Mouse (Mus musculus) left cerebral cortex, adult 8-10 months (tissue): Measurements from ENCODE around the gene Gm4353. TPM values are rescaled to one million over a fixed set of nuclear protein-coding genes. Genes with fewer than 3 reads are reported as not detected.

ENCODE experiments used
- DNase-seq, 2 experiments: peaks; one replicate each; pipeline ENCODE4 v3.0.0; 2022; ENCODE audit warnings: low spot score in 2 of 2
- total RNA-seq, 4 experiments: library from RNA; stranded (reverse); gene quantifications; 2 replicates each; pipeline ENCODE4 v1.2.4; 2022

Gm4353 gene
- total RNA-seq, 4 experiments from 2014 or later = 2.7 to 3.7 (median 3.2) TPM

DNA sequence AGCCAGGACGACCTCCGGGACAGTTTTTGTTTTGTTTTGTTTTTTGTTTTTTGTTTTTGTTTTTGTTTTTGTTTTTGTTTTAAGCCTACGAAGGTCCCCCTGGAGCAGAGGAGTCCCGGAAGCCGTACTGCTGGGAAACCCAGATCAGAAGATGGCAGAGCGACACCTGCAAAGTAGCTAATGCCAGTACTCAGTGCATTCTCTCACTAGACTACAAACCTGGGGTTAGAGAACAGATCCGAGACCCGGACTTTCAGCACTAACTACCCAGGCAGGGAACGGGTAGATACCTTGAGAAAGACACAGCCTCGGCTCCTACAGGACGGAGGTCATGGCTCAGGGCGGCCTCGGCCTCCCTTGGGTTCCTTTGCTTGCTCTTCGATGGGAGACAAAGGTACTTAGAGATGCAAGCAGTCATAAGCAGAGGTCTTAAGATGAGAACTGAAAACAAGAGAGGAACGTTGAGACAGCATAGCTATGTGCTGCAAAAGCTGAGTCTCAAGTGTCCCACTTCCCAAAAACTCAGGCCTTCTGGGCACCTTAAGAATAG, 43.9 kb downstream of the Gm4353 start:
- DNase-seq = no peak

DNA sequence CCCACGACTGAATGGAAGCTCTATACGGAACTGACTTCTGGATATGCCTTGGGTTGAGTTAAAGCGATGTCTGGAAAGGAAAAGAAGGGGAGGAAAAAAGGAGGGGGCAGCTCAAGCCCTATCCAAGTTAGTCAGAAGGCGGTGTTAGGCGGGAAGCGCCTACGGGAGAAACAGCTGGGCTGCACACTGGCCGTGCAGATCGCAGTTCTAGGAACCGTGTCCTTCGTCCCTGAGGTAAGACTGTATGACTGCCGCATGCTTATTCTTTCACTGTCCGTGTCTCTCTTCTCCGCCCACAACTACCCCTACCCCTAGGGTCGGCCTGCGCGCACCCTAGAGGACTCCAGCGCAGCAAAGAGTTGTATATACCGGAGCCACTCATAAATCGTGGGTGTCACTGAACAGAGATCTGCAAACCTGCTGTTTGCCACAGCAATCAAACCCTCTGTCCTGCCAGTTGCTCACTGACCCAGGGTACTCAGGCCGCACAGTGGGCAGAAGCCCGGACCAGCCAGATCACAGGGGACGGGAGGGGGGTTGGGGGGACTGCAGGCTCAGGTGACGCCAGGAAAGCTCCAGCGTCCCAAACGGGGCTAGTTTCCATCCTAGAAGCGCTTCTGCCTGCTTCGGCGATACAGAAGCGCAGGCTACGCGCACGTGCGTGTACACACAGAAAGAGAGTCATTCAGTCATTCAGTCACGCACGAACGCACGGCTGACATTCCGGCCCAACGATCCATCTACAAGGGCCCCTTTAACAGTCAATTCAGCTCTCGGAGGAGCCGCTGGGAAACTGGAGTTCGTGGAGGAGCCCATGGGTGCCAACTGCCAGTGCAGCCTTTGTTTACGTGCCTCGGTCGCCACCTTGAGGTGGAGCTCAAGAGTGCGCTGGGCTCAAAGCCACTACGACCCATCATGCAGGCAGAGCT, 44.6 kb downstream of the Gm4353 start:
- peak; percentile 75 to 77 for DNase-seq

DNA sequence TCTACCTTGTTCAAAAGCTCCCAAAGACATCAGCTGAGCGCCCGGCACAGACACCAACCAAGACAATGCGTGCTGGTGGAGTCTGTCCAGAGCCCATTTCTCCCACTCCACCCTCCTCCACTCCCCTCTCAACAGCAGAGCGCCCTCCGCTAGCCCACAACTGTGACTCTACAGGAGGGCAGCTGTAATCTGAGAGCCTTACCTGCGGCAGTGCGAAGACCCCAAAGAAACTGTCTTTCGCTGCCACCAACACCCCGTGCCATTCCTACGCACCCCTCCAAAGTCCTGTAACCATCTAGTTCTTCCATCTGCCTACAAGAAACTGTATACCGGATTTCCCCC, 45.3 kb downstream of the Gm4353 start, which contains the start of gene 1110004F10Rik:
Gene 1110004F10Rik, plus strand, starts transcription at position 202 of the 342 bp plus-strand sequence.
- DNase-seq = no peak

DNA sequence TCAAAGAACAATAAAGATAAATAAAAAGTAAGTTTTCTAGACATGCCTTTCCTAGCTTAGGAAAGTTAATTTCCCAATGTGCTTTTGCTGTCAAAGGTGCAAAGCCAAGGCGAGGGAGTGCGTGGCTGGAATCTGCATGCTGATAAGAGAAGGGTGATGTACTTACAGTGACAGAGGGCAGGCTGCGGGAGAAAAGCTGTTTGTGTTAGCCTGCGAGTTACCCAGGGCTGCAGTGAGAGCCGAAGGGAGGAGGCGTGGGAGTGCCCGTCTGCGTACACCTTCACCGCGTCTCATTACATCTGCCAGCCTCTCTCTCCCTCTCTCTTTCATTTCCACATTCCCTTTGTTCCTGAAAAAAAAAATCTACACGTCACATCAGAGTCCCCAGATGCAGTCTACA, 45.9 kb downstream of the Gm4353 start, which contains the start of gene Sox6:
Gene Sox6, minus strand, starts transcription at position 286 of the 400 bp plus-strand sequence.
- DNase-seq = no peak

DNA sequence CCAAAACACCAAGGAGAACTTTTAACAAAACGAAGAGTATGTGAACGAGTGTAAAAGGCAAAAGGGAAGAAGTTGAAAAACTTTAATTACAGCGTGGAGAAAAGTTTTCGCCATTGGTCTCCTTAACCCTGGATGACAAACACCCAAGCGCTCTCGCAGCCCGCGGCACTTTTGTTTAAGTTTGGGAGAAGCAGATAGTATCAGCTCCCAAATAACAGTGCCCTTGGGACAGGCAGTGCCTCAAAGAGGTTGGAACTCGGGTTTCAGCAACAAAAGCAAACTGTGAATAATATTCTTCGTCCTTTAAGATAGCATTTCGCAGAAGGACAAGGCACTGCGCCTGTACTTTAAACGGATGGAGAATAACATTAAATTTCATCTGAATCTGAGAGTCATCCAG, 46.4 kb downstream of the Gm4353 start:
- DNase-seq = no peak

DNA sequence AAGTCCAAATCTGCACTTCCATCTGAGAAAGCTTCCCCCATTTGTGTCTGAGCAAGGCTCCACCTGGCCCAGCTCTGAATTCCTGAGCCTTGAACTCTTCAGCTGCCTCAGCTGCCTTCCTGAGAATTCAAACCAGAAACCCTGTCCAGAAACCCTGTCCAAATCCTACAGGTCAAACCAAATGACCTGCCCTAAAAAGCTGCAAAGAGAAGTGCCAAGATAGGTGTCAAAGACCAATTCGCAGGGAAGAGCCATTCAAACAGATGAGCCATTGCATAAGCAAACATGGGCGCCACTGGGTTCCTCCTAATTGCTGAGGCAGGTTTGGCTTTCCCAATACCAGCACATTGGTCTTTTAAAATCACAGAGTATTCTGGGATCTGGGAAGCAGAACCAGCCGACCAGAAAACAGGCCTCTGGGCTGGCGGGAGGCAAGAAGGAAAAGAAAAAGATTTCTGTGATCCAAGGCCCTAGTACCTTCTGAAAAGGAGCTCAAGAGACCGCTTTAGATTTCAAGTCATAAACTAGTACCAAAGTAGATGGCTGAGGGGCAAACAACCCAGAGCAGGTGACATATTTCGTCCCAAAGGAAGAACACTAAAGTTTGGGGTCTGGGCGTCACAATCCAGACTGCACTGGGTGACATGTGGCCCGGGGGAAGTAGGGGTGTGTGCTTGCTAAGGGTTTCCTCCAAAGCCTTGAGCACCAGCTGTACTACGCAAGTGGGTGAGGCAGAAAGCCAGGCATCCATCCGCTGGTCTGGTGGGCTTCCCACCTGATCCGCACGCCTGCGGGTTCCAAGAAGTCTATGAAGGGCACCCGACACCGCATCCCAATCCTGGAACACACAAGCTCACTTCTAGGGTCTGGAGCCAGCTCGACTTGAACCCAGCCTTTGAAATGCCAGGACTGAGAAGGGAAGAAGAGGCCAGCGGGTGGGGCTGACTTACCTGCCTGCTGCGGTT, 47.6 kb downstream of the Gm4353 start:
- DNase-seq = no peak

DNA sequence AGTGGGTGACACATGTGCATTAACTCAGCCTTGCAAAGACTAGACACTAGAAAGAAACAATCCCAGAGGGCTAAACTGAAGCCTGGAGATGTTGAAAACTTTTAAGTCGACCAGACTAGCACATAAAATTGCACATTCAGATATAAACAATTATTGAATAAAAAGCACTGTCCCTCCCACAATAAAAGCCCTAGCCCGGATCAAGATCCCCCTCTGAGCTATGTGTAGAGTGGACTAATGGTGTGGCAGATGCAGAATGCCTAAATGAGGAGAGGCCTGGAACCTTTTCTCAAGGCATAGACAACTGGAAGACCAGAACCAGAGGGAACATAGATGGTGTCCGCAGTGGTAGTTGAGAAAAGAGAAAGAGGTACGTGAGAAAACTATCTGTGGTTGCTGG, 48.9 kb downstream of the Gm4353 start:
- no peak for DNase-seq

DNA sequence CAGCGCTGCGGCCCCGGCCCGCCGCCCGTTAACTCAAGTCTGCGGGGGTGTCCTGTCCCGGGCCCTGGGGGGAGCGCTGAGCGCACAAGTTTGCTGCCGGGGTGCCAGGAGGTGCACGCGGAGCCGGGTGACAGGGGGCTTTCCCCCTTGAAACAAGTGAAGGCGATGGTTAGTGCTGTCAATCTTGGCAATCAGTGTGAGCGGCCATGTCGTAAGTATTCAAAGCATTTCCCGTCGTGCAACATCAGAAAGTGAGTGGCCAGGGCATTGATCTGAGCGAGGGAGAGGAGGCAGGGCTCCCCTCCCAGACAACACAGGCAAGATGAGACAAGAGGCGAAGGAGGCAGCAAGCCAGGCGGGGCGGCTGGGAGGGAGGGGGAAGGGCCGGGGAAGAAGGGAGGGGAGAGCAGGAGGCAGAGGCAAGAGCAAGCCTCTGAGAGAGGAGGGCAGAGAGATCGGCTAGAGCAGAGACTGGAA, 50.1 kb downstream of the Gm4353 start:
- DNase-seq = peak in 1 of 2 experiments; percentile 27

DNA sequence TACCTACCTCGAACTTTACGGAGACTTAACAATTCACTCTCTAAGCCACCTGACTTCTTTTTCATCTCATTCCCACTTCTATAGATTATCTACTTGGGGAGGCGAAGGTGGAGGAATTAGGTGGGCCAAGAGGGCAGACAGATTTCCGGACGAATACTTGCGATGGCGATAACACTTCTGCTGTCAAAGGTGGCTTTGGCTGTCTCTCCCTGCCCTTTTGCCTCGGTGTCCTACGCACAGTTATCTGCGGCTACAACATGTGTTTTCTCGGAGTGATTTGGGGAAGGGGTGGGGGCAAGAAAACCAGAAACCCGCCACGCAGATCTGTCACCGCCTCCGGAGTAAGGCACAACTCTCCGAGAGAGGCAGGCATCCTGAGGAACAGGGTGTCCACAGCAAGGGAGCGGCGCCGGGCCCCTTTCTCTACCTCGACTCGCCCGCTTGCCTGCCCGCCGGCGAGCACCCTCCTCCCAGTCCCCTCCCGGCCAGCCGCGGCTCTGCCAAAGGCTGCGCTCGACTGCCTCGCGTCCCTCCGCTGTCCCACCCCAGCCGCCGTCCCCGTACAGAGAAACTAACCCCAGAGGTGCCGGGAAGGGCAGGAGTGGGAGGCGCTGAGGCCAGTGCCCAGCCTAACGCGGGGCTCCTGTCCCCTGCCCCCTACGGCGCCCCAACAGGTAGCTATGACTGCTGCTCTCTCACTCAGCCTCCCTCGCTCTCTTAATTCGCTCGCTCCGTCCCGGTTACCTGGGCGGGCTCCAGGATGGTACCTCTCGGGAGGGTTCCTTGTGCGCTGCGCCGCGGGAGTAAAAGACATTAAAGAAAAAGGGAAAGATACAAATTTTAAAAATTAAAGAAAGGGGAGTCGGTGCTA, 50.8 kb downstream of the Gm4353 start:
- peak in 1 of 2 experiments; percentile 16 for DNase-seq

Other genes with a start within 250 kb of the Gm4353 start
- 10 to 100 TPM; 26.5 to 36.8 (median 31.9) TPM for gene Sox6, start 45.8 kb downstream of the Gm4353 start, total RNA-seq
- gene 1110004F10Rik, start 45.2 kb downstream of the Gm4353 start, total RNA-seq = 100 to 1,000 TPM in 3 of 4 experiments, 10 to 100 TPM in 1; 96.1 to 110 (median 105) TPM
- 10 to 100 TPM; 24.7 to 30.1 (median 27.0) TPM for gene Plekha7, start 223.7 kb upstream of the Gm4353 start, total RNA-seq
- 100 to 1,000 TPM; 189 to 241 (median 224) TPM for gene Rps13, start 249.6 kb upstream of the Gm4353 start, total RNA-seq